Mouse (Mus musculus): ENCODE measurements around the gene Ltbp1. TPM values are rescaled to one million over a fixed set of nuclear protein-coding genes. Genes with fewer than 3 reads are reported as not detected.
A peak's percentile ranks its signal among the peaks of the same experiment; 100 is the strongest.

Ltbp1 gene
- total RNA-seq, 2 experiments from 2014 or later, result 0.48 to 0.67 TPM

GRCm38 (mm10) chr17:75168572-75169200, 163.3 kb downstream of the Ltbp1 start:
- no peak for ATAC-seq (ENCODE audit: poor library complexity, severe bottlenecking)

GRCm38 (mm10) chr17:75171659-75172058, 166.3 kb downstream of the Ltbp1 start:
- ATAC-seq (ENCODE audit: poor library complexity, severe bottlenecking), result no peak

GRCm38 (mm10) chr17:75172685-75173205, 167.4 kb downstream of the Ltbp1 start:
- no peak for ATAC-seq (ENCODE audit: poor library complexity, severe bottlenecking)

GRCm38 (mm10) chr17:75174501-75174900, 169.1 kb downstream of the Ltbp1 start:
- no peak for ATAC-seq (ENCODE audit: poor library complexity, severe bottlenecking)

- peak; percentile 33; the same call in 1 of the 2 replicates for ATAC-seq (ENCODE audit: poor library complexity, severe bottlenecking)
Measured at GRCm38 (mm10) chr17:75177920-75178867, 172.8 kb downstream of the Ltbp1 start.

GRCm38 (mm10) chr17:75179001-75179400, 173.6 kb downstream of the Ltbp1 start:
- ATAC-seq (ENCODE audit: poor library complexity, severe bottlenecking), result no peak

GRCm38 (mm10) chr17:75180301-75180700, 174.9 kb downstream of the Ltbp1 start:
- ATAC-seq (ENCODE audit: poor library complexity, severe bottlenecking), result no peak

GRCm38 (mm10) chr17:75180956-75181588, 175.7 kb downstream of the Ltbp1 start:
- ATAC-seq (ENCODE audit: poor library complexity, severe bottlenecking), result peak; percentile 62

GRCm38 (mm10) chr17:75182319-75183001, 177.1 kb downstream of the Ltbp1 start:
- ATAC-seq (ENCODE audit: poor library complexity, severe bottlenecking), result no peak

GRCm38 (mm10) chr17:75186732-75187509, 181.6 kb downstream of the Ltbp1 start:
- ATAC-seq (ENCODE audit: poor library complexity, severe bottlenecking), result no peak

GRCm38 (mm10) chr17:75196952-75197351, 191.6 kb downstream of the Ltbp1 start:
- ATAC-seq (ENCODE audit: poor library complexity, severe bottlenecking), result peak; percentile 53

GRCm38 (mm10) chr17:75198767-75199166, 193.4 kb downstream of the Ltbp1 start:
- ATAC-seq (ENCODE audit: poor library complexity, severe bottlenecking), result no peak

GRCm38 (mm10) chr17:75199694-75200093, 194.3 kb downstream of the Ltbp1 start:
- peak; percentile 85 for ATAC-seq (ENCODE audit: poor library complexity, severe bottlenecking)

- no peak for ATAC-seq (ENCODE audit: poor library complexity, severe bottlenecking)
Measured at GRCm38 (mm10) chr17:75202314-75202713, 196.9 kb downstream of the Ltbp1 start.

- no peak for ATAC-seq (ENCODE audit: poor library complexity, severe bottlenecking)
Measured at GRCm38 (mm10) chr17:75204065-75204464, 198.7 kb downstream of the Ltbp1 start.

GRCm38 (mm10) chr17:75206281-75206680, 200.9 kb downstream of the Ltbp1 start:
- ATAC-seq (ENCODE audit: poor library complexity, severe bottlenecking), result no peak

GRCm38 (mm10) chr17:75208164-75208698, 202.9 kb downstream of the Ltbp1 start:
- ATAC-seq (ENCODE audit: poor library complexity, severe bottlenecking), result no peak

- no peak for ATAC-seq (ENCODE audit: poor library complexity, severe bottlenecking)
Measured at GRCm38 (mm10) chr17:75210526-75210925, 205.2 kb downstream of the Ltbp1 start.

- no peak for ATAC-seq (ENCODE audit: poor library complexity, severe bottlenecking)
Measured at GRCm38 (mm10) chr17:75216362-75216761, 211.0 kb downstream of the Ltbp1 start.

GRCm38 (mm10) chr17:75218700-75219099, 213.3 kb downstream of the Ltbp1 start:
- ATAC-seq (ENCODE audit: poor library complexity, severe bottlenecking), result no peak

Data from megakaryocyte, adult 5-6 weeks (primary cell).